Mouse (Mus musculus) embryo, embryonic 10 days (tissue): ENCODE results near the gene Ubl3.
A peak's percentile ranks its signal among the peaks of the same experiment; 100 is the strongest.

Source experiments
- DNase-seq: peaks from one replicate; pipeline ENCODE4 v3.0.0-alpha.2; 2015; ENCODE audit warnings: low spot score

Ubl3 gene

GRCm38 (mm10) chr5:148523202-148523971, 29.2 kb downstream of the Ubl3 start:
- no peak for DNase-seq

GRCm38 (mm10) chr5:148522378-148522777, 30.2 kb downstream of the Ubl3 start:
- DNase-seq = no peak

- DNase-seq = no peak
These were observed 35.1 kb downstream of the Ubl3 start for GRCm38 (mm10) chr5:148517445-148517844.

GRCm38 (mm10) chr5:148512042-148512640, 40.4 kb downstream of the Ubl3 start:
- no peak for DNase-seq

- no peak for DNase-seq
These were observed 42.3 kb downstream of the Ubl3 start for GRCm38 (mm10) chr5:148510265-148510664.

- DNase-seq = no peak
These were observed 42.9 kb downstream of the Ubl3 start for GRCm38 (mm10) chr5:148509731-148510130.

- DNase-seq = no peak
These were observed 43.5 kb downstream of the Ubl3 start for GRCm38 (mm10) chr5:148508901-148509604.

GRCm38 (mm10) chr5:148505381-148505780, 47.2 kb downstream of the Ubl3 start:
- no peak for DNase-seq

GRCm38 (mm10) chr5:148502237-148502636, 50.4 kb downstream of the Ubl3 start:
- no peak for DNase-seq

GRCm38 (mm10) chr5:148501228-148501957, 51.2 kb downstream of the Ubl3 start:
- DNase-seq = no peak

- no peak for DNase-seq
These were observed 52.1 kb downstream of the Ubl3 start for GRCm38 (mm10) chr5:148500516-148500915.

GRCm38 (mm10) chr5:148499616-148500015, 53.0 kb downstream of the Ubl3 start:
- DNase-seq = no peak

GRCm38 (mm10) chr5:148495991-148496390, 56.6 kb downstream of the Ubl3 start:
- DNase-seq = no peak

GRCm38 (mm10) chr5:148495173-148495572, 57.4 kb downstream of the Ubl3 start:
- DNase-seq = peak; percentile 42

GRCm38 (mm10) chr5:148494249-148494648, 58.3 kb downstream of the Ubl3 start:
- DNase-seq = no peak

GRCm38 (mm10) chr5:148493025-148493424, 59.6 kb downstream of the Ubl3 start:
- DNase-seq = no peak

GRCm38 (mm10) chr5:148490391-148490790, 62.2 kb downstream of the Ubl3 start:
- no peak for DNase-seq

GRCm38 (mm10) chr5:148489724-148490193, 62.8 kb downstream of the Ubl3 start:
- no peak for DNase-seq

GRCm38 (mm10) chr5:148488891-148489723, 63.5 kb downstream of the Ubl3 start:
- DNase-seq = no peak

GRCm38 (mm10) chr5:148486202-148486601, 66.4 kb downstream of the Ubl3 start:
- DNase-seq = no peak

- DNase-seq = no peak
These were observed 70.8 kb downstream of the Ubl3 start for GRCm38 (mm10) chr5:148481745-148482144.
